Mouse (Mus musculus): ENCODE data around the gene Chmp2a. TPM values are rescaled to one million over a fixed set of nuclear protein-coding genes. Genes with fewer than 3 reads are reported as not detected.

The Chmp2a gene
- polyA plus RNA-seq, 1 experiment from 2014 or later = 102 TPM

GRCm38 (mm10) chr7:13014275-13014839 is 20.2 kb downstream of the Chmp2a start:
- Histone ChIP-seq H3K9me3 (no peaks in the 10 kb centered on the region), H3K36me3 (no peaks in the 10 kb centered on the region), H3K4me2 (no peak overlapping the region), H3K9ac (replicated peaks) (no peak overlapping the region), H3K27me3 (no peaks in the 10 kb centered on the region), H3K4me3 (replicated peaks) (no peak overlapping the region), H3K27ac (no peak overlapping the region), H3K4me1 (replicated peaks) (peaks cover 6% of the 10 kb centered on the region; the same call in 1 of the 2 replicates)
- ATAC-seq (ENCODE audit: insufficient number of reproducible peaks, insufficient read depth, low FRiP score, low TSS enrichment, low read depth) = no peak
- 29% methylated on average over 6 of the region's 6 CpGs for WGBS

DNA sequence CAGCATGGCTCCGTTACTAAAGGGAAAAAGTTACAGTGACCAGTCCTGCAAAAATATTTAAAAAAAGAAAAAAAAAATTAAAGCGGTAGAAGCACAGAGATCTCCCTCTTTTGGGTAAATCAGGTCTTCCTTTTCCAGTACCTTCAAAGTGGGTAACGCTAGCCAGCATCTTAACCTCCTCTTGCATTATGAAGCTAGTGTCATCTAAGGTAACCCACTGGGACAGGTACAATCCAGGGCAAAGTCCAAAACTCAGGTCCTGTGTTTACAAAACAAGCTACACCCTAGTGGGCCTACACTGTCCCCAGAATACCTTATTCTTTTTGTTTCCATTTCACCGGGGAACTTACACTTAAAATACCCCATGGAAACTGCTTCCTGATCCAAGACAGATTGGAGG is 20.9 kb downstream of the Chmp2a start:
- no peak for ATAC-seq (ENCODE audit: insufficient number of reproducible peaks, insufficient read depth, low FRiP score, low TSS enrichment, low read depth)
- Histone ChIP-seq H3K9ac (replicated peaks) (no peak overlapping the region), H3K9me3 (no peaks in the 10 kb centered on the region), H3K4me3 (replicated peaks) (no peak overlapping the region), H3K27ac (no peak overlapping the region), H3K27me3 (no peaks in the 10 kb centered on the region), H3K4me1 (replicated peaks) (peaks cover 9% of the 10 kb centered on the region), H3K4me2 (no peak overlapping the region), H3K36me3 (no peaks in the 10 kb centered on the region)
- 68% methylated on average over 4 of the region's 4 CpGs for WGBS

GRCm38 (mm10) chr7:13010005-13010908 is 24.4 kb downstream of the Chmp2a start, which contains the start of gene Zbtb45:
Gene Zbtb45, minus strand, starts transcription at chr7:13010034.
- Histone ChIP-seq H3K4me1 (replicated peaks) (peaks cover 31% of the 10 kb centered on the region), H3K9me3 (no peaks in the 10 kb centered on the region), H3K27ac (peak within 1 kb of the TSS; percentile 95), H3K4me3 (replicated peaks) (peak within 1 kb of the TSS; percentile 60), H3K4me2 (peak within 1 kb of the TSS; percentile 74), H3K9ac (replicated peaks) (peak within 1 kb of the TSS; percentile 77), H3K36me3 (peaks cover 26% of the 10 kb centered on the region), H3K27me3 (peaks cover 15% of the 10 kb centered on the region)
- no peak; the same call in 1 of the 2 replicates for ATAC-seq (ENCODE audit: insufficient number of reproducible peaks, insufficient read depth, low FRiP score, low TSS enrichment, low read depth)
- WGBS = 19% methylated on average over 26 of the region's 26 CpGs

DNA sequence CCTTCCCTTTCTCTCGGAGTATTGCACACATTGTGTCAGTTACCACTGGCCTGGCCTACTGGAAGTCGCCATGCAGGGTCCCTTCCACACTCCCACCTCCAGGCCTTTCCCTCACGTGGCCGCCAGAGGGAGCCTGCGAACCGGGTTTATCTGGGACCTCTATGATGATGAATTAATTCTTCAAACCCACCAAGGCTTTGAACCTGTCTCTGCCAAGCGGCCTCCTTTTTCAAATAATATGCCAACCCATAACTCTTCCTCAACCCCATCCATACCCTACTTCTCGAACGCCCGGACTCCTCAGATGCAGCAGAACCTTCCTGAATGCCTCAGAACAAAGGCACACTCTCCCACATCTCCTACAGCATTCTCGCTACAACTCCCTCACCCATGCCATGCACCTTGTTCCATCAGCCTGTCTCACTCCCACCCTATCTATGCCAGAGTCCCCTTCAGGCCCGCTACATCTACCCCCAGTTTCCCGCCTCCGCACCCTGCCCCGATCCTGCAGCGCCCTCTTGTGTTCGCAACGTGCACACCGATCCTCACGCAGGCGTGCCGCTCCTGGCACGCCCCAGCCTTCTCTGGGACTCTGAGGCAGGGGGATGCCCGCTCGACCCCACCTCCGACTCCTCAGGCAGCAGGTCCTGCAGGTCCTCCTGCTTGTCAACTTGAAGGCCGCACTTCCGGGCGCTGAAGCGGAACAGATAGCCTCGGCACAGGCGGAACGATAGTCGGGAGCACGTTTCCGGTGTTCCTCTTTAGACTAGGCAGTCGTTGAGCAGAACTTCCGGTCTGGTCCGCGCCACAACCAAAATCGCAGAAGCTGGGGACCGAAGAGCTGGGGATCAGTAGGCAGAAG is 25.2 kb downstream of the Chmp2a start:
- Histone ChIP-seq H3K4me3 (replicated peaks) (peak overlapping the region; percentile 60), H3K4me1 (replicated peaks) (peaks cover 31% of the 10 kb centered on the region), H3K27me3 (peaks cover 15% of the 10 kb centered on the region), H3K36me3 (peaks cover 32% of the 10 kb centered on the region), H3K9me3 (no peaks in the 10 kb centered on the region), H3K9ac (replicated peaks) (peak overlapping the region; percentile 77), H3K27ac (peak overlapping the region; percentile 95), H3K4me2 (peak overlapping the region; percentile 74)
- WGBS = under 1% methylated on average over 42 of the region's 42 CpGs
- peak; percentile 83 for ATAC-seq (ENCODE audit: insufficient number of reproducible peaks, insufficient read depth, low FRiP score, low TSS enrichment, low read depth)

- peak overlapping the region; percentile 77 for H3K9ac ChIP-seq (replicated peaks)
- peaks cover 15% of the 10 kb centered on the region for H3K27me3 ChIP-seq
- no peaks in the 10 kb centered on the region for H3K9me3 ChIP-seq
- WGBS = 36% methylated on average over 57 of the region's 57 CpGs
- ATAC-seq (ENCODE audit: insufficient number of reproducible peaks, insufficient read depth, low FRiP score, low TSS enrichment, low read depth) = no peak
- peaks cover 41% of the 10 kb centered on the region for H3K36me3 ChIP-seq
- peaks cover 31% of the 10 kb centered on the region for H3K4me1 ChIP-seq (replicated peaks)
- peak overlapping the region; percentile 18 for H3K4me3 ChIP-seq (replicated peaks)
- no peak overlapping the region for H3K27ac ChIP-seq
- peak overlapping the region; percentile 47 for H3K4me2 ChIP-seq
These were observed 27.1 kb downstream of the Chmp2a start for GRCm38 (mm10) chr7:13007341-13008092.

DNA sequence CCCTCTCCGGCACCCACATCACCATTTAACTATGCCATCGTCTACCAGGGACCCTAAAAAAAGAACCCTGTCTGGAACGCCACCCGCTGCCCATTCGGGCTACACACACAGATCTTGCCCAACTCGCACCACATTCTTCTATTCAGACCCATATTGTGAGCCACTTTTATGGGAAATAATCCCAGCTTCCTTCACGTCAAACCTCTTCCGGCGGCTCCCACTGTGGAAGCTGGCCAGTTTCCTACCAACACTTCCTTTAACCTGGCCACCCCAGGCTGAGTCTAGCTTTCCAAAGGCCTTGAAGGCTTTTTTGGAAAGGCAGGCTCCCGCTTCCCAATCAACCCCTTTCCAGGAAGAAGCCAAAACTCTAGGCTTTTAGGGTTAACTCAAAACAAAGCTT is 28.1 kb downstream of the Chmp2a start:
- Histone ChIP-seq H3K9ac (replicated peaks) (peak overlapping the region; percentile 77; the same call in 1 of the 2 replicates), H3K4me1 (replicated peaks) (peaks cover 31% of the 10 kb centered on the region), H3K27me3 (peaks cover 15% of the 10 kb centered on the region), H3K4me2 (peak overlapping the region; percentile 47), H3K36me3 (peaks cover 41% of the 10 kb centered on the region), H3K4me3 (replicated peaks) (0 out of 2 replicates have a peak overlapping the region, but pooled peaks have one; percentile 16), H3K9me3 (no peaks in the 10 kb centered on the region), H3K27ac (no peak overlapping the region)
- no peak for ATAC-seq (ENCODE audit: insufficient number of reproducible peaks, insufficient read depth, low FRiP score, low TSS enrichment, low read depth)
- 80% methylated on average over 10 of the region's 10 CpGs for WGBS

DNA sequence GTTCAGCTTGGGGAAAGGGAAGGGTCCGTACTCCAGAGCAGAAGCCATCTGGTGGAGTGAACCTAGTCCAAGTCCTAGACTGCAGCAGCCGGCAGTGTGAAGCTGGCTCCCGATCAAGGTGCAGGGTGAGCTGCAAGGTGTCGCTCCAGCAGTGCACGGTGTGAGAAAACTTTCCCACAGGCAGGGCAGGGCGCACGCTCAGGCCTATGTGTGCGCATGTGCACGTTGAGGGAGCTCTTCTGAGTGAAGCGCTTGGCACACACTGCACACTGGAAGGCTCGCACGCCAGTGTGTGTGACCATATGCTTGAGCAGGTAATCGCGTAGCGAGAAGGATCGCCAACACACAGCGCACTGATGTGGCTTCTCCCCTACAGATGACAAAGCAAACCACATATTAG is 28.6 kb downstream of the Chmp2a start:
- no peak overlapping the region for H3K4me3 ChIP-seq (replicated peaks)
- H3K27ac ChIP-seq = no peak overlapping the region
- H3K4me1 ChIP-seq (replicated peaks) = peaks cover 31% of the 10 kb centered on the region
- H3K27me3 ChIP-seq = peaks cover 15% of the 10 kb centered on the region
- no peak for ATAC-seq (ENCODE audit: insufficient number of reproducible peaks, insufficient read depth, low FRiP score, low TSS enrichment, low read depth)
- H3K36me3 ChIP-seq = peaks cover 41% of the 10 kb centered on the region
- no peak overlapping the region for H3K9ac ChIP-seq (replicated peaks)
- H3K9me3 ChIP-seq = no peaks in the 10 kb centered on the region
- WGBS = 88% methylated on average over 17 of the region's 17 CpGs
- H3K4me2 ChIP-seq = no peak overlapping the region

- 72% methylated on average over 5 of the region's 5 CpGs for WGBS
- Histone ChIP-seq H3K27me3 (peaks cover 15% of the 10 kb centered on the region), H3K9ac (replicated peaks) (no peak overlapping the region), H3K36me3 (peaks cover 41% of the 10 kb centered on the region), H3K27ac (no peak overlapping the region), H3K4me1 (replicated peaks) (peaks cover 20% of the 10 kb centered on the region), H3K4me3 (replicated peaks) (no peak overlapping the region), H3K4me2 (no peak overlapping the region), H3K9me3 (no peaks in the 10 kb centered on the region)
- no peak for ATAC-seq (ENCODE audit: insufficient number of reproducible peaks, insufficient read depth, low FRiP score, low TSS enrichment, low read depth)
These were observed 31.2 kb downstream of the Chmp2a start for GRCm38 (mm10) chr7:13003380-13003779.

GRCm38 (mm10) chr7:13001584-13001983 is 33.0 kb downstream of the Chmp2a start:
- H3K36me3 ChIP-seq = peaks cover 28% of the 10 kb centered on the region
- H3K9me3 ChIP-seq = no peaks in the 10 kb centered on the region
- H3K9ac ChIP-seq (replicated peaks) = no peak overlapping the region
- 73% methylated on average over 1 of the region's 1 CpGs for WGBS
- H3K4me1 ChIP-seq (replicated peaks) = 0 out of 2 replicates have a peak, but pooled peaks cover 4% of the 10 kb centered on the region
- no peaks in the 10 kb centered on the region for H3K27me3 ChIP-seq
- no peak for ATAC-seq (ENCODE audit: insufficient number of reproducible peaks, insufficient read depth, low FRiP score, low TSS enrichment, low read depth)
- no peak overlapping the region for H3K4me3 ChIP-seq (replicated peaks)
- no peak overlapping the region for H3K27ac ChIP-seq
- no peak overlapping the region for H3K4me2 ChIP-seq

DNA sequence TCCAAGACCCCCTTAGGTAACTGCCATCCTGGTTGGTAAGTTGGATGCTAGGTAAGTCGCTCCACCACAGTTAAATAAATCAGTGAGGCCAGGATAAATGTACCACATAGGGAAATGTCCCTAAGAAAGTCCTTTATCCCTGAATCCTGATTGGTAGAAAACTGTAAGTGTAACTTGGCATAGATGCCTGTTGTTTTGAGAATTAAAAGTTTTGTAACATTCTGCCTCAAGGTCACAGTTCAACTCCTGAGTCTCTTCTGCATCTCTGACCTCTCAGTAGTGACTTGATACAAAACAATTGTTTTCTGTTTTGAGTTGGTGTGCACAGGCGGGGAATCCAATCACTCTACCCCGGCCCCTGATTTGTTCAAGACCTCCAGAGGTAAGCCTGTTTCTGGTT is 35.8 kb downstream of the Chmp2a start, which contains the start of gene Trim28:
TSS of gene Trim28 (plus strand) at position 264 of the 400 bp plus-strand sequence.
- 76% methylated on average over 3 of the region's 3 CpGs for WGBS
- no peak within 1 kb of the TSS for H3K4me2 ChIP-seq
- no peaks in the 10 kb centered on the region for H3K9me3 ChIP-seq
- H3K4me1 ChIP-seq (replicated peaks) = no peaks in the 10 kb centered on the region
- no peaks in the 10 kb centered on the region for H3K27me3 ChIP-seq
- no peak for ATAC-seq (ENCODE audit: insufficient number of reproducible peaks, insufficient read depth, low FRiP score, low TSS enrichment, low read depth)
- H3K9ac ChIP-seq (replicated peaks) = no peak within 1 kb of the TSS
- no peak within 1 kb of the TSS for H3K27ac ChIP-seq
- H3K36me3 ChIP-seq = peaks cover 4% of the 10 kb centered on the region; the same call in 1 of the 2 replicates
- no peak within 1 kb of the TSS for H3K4me3 ChIP-seq (replicated peaks)

Data from limb, embryonic 12.5 days (tissue).